Mouse (Mus musculus) CH12.LX (cell line): ENCODE data around the gene Hrh3. TPM values are rescaled to one million over a fixed set of nuclear protein-coding genes. Genes with fewer than 3 reads are reported as not detected.

Experiments used
- DNase-seq: peaks from one replicate; pipeline ENCODE4 v3.0.0-alpha.2; 2013; ENCODE audit errors: extremely low read depth
- H3K27ac ChIP-seq: 2 replicates; pipeline ENCODE4 v1.5.1; 2012; ENCODE audit warnings: low read depth, mild to moderate bottlenecking, control low read depth, moderate library complexity; ENCODE audit not compliant: insufficient read depth
- H3K27me3 ChIP-seq: replicated peaks from 2 replicates; pipeline ENCODE3; 2012; ENCODE audit warnings: inconsistent platforms
- H3K36me3 ChIP-seq, 2 experiments: replicated peaks in 1 of 2; 2 replicates each; pipeline versions ENCODE3 to v1.6.1; 2012; ENCODE audit warnings: inconsistent platforms in 1 of 2, low read length in 1 of 2, mild to moderate bottlenecking in 1 of 2, mixed read lengths in 1 of 2, moderate library complexity in 1 of 2; ENCODE audit not compliant: control insufficient read depth in 1 of 2, insufficient read depth in 1 of 2
- H3K4me1 ChIP-seq, 2 experiments: 2 replicates each; pipeline ENCODE4 v1.6.1; 2012; ENCODE audit warnings: inconsistent platforms in 1 of 2, moderate library complexity in 1 of 2; ENCODE audit not compliant: insufficient read depth in 2 of 2, control insufficient read depth in 1 of 2
- H3K4me2 ChIP-seq: 2 replicates; pipeline ENCODE4 v1.6.1; 2012; ENCODE audit warnings: low read depth, mild to moderate bottlenecking, control low read depth; ENCODE audit not compliant: poor library complexity, insufficient read depth, severe bottlenecking
- H3K4me3 ChIP-seq, 3 experiments: fragments of 150-350 bp in 1 of 3; sonication (generic) in 1 of 3; replicated peaks in 1 of 3; 2 replicates each; pipeline versions ENCODE3 to v1.5.1; 2011 to 2012; ENCODE audit warnings: low read depth in 2 of 3, low read length in 2 of 3, mild to moderate bottlenecking in 2 of 3, moderate library complexity in 2 of 3, control low read depth in 1 of 3, improper control_type of control experiment in 1 of 3, inconsistent platforms in 1 of 3, mixed read lengths in 1 of 3; ENCODE audit not compliant: poor library complexity in 1 of 3
- H3K79me2 ChIP-seq: replicated peaks from 2 replicates; pipeline ENCODE4 v1.6.1; 2012; ENCODE audit warnings: mild to moderate bottlenecking, moderate library complexity; ENCODE audit not compliant: control insufficient read depth, poor library complexity, insufficient read depth, severe bottlenecking; ENCODE audit errors: extremely low read depth
- H3K9ac ChIP-seq: 2 replicates; pipeline ENCODE4 v1.6.1; 2012; ENCODE audit warnings: low read depth, mild to moderate bottlenecking, control low read depth, moderate library complexity; ENCODE audit not compliant: insufficient read depth
- H3K9me3 ChIP-seq: replicated peaks from 2 replicates; pipeline ENCODE3; 2012; ENCODE audit warnings: low read length, inconsistent platforms, mixed read lengths
- CHD1 ChIP-seq: IDR thresholded peaks from 2 replicates; pipeline ENCODE4 v1.6.1; 2012; ENCODE audit warnings: low read depth, low read length, improper control_type of control experiment, inconsistent platforms
- E2F4 ChIP-seq: IDR thresholded peaks from 2 replicates; pipeline ENCODE4 v1.6.1; 2011; ENCODE audit warnings: low read depth, low read length, improper control_type of control experiment; ENCODE audit not compliant: insufficient replicate concordance
- ETS1 ChIP-seq: conservative IDR thresholded peaks from 2 replicates; pipeline ENCODE4 v1.6.1; 2012; ENCODE audit warnings: low read depth, mild to moderate bottlenecking, inconsistent platforms, low read length, improper control_type of control experiment, moderate library complexity
- GABPA ChIP-seq: IDR thresholded peaks from 2 replicates; pipeline ENCODE4 v1.6.1; 2012; ENCODE audit warnings: low read depth, low read length, improper control_type of control experiment, inconsistent platforms; ENCODE audit not compliant: insufficient replicate concordance
- IRF4 ChIP-seq: IDR thresholded peaks from 2 replicates; pipeline ENCODE4 v1.6.1; 2014; ENCODE audit warnings: low read depth, mild to moderate bottlenecking, inconsistent platforms, low read length, improper control_type of control experiment
- JUN ChIP-seq: IDR thresholded peaks from 2 replicates; pipeline ENCODE4 v1.6.1; 2011; ENCODE audit warnings: low read depth, mild to moderate bottlenecking, low read length, improper control_type of control experiment, moderate library complexity; ENCODE audit not compliant: insufficient read depth
- JUND ChIP-seq: conservative IDR thresholded peaks from 2 replicates; pipeline ENCODE4 v1.6.1; 2011; ENCODE audit warnings: low read depth, low read length, improper control_type of control experiment
- KAT2A ChIP-seq: IDR thresholded peaks from 2 replicates; pipeline ENCODE4 v1.6.1; 2012; ENCODE audit warnings: low read length, improper control_type of control experiment, inconsistent platforms; ENCODE audit not compliant: insufficient replicate concordance
- MAFK ChIP-seq: IDR thresholded peaks from 2 replicates; pipeline ENCODE4 v1.6.1; 2011; ENCODE audit warnings: low read length, improper control_type of control experiment; ENCODE audit not compliant: insufficient replicate concordance
- MEF2A ChIP-seq: IDR thresholded peaks from 2 replicates; pipeline ENCODE4 v1.6.1; 2014; ENCODE audit warnings: low read depth, mild to moderate bottlenecking, inconsistent platforms, low read length, improper control_type of control experiment, borderline replicate concordance
- MYC ChIP-seq: IDR thresholded peaks from 2 replicates; pipeline ENCODE4 v1.6.1; 2011; ENCODE audit warnings: low read depth, mild to moderate bottlenecking, improper control_type of control experiment, low read length
- PAX5 ChIP-seq: IDR thresholded peaks from 2 replicates; pipeline ENCODE4 v1.6.1; 2012; ENCODE audit warnings: low read length, inconsistent platforms, mixed read lengths
- POLR2AphosphoS2 ChIP-seq: IDR thresholded peaks from 2 replicates; pipeline ENCODE4 v1.6.1; 2011; ENCODE audit warnings: low read depth, low read length, improper control_type of control experiment
- RCOR1 ChIP-seq: conservative IDR thresholded peaks from 2 replicates; pipeline ENCODE4 v1.6.1; 2012; ENCODE audit warnings: low read depth, mild to moderate bottlenecking, inconsistent platforms, low read length, improper control_type of control experiment
- SMC3 ChIP-seq: IDR thresholded peaks from 2 replicates; pipeline ENCODE4 v1.6.1; 2011; ENCODE audit warnings: low read depth, low read length, improper control_type of control experiment
- TBP ChIP-seq: conservative IDR thresholded peaks from 2 replicates; pipeline ENCODE4 v1.6.1; 2011; ENCODE audit warnings: low read depth, low read length, improper control_type of control experiment
- UBTF ChIP-seq: IDR thresholded peaks from 2 replicates; pipeline ENCODE4 v1.6.1; 2012; ENCODE audit warnings: low read depth, mild to moderate bottlenecking, inconsistent platforms, low read length, improper control_type of control experiment, moderate library complexity
- ZKSCAN1 ChIP-seq: IDR thresholded peaks from 2 replicates; pipeline ENCODE4 v1.6.1; 2012; ENCODE audit warnings: low read depth, inconsistent platforms, low read length, improper control_type of control experiment, borderline replicate concordance
- dilution Hi-C: fragments of 300-500 bp; cut with MboI; formaldehyde crosslinking; loops from 2 replicates; pipeline ENCODE4 v1.14.3; 2020; ENCODE audit warnings: low sequenced_read_pairs; ENCODE audit not compliant: extremely low pct_unique_long_range_greater_than_20kb, extremely low pct_ligation_motif_present
- in situ Hi-C: fragments of 300-500 bp; cut with MboI; formaldehyde crosslinking; loops from 3 replicates; pipeline ENCODE4 v1.14.3; 2019; ENCODE audit warnings: low sequenced_read_pairs, low pct_ligation_motif_present, low pct_unique_long_range_greater_than_20kb, mixed read lengths
- polyA plus RNA-seq: library from polyadenylated mRNA; unstranded; fragments of >175 nt; gene quantifications from 2 replicates; pipeline ENCODE4 v1.2.1, GENCODE M21; 2012; ENCODE audit warnings: low read depth; ENCODE audit not compliant: insufficient read length
- total RNA-seq, 2 experiments: library from RNA; depleted of rRNA; stranded (reverse); fragments of 300-350 nt in 1 of 2; fragments of >200 nt in 1 of 2; gene quantifications; 2 replicates each; pipeline ENCODE4 v1.2.3; 2012 to 2014

Hrh3 gene
- total and polyA plus RNA-seq, 3 experiments = not detected

DNA sequence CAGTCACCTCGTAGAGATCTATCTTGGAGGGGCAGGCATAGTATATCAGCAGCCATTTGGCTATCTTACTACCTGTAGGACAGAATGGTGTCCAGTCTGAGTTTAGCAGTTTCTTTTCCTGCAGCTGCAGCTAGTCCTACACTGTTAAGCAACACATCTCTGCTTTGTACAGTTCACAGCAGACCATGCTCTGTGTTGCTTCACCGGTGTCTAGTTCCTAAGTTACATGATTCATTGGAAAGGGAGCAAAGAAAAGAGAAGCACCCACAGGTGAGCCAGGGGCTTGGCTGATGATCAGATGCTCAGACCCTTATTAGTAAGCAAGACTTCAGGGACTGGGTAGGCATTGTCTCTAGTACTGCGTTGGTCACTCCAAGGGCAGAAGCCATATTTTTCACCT is 29.6 kb upstream of the Hrh3 start:
- no peak overlapping the region for H3K27ac ChIP-seq
- H3K4me3 ChIP-seq = no peak overlapping the region
- DNase-seq = no peak
- H3K4me2 ChIP-seq = no peak overlapping the region
- in situ Hi-C loops (no loop called here), dilution Hi-C loops (no loop called here)
- peaks cover 7 to 23% of the 10 kb centered on the region in 2 experiments for H3K36me3 ChIP-seq
- H3K27me3 ChIP-seq = no peaks in the 10 kb centered on the region
- H3K9ac ChIP-seq = no peak overlapping the region
- no peaks in the 10 kb centered on the region; a peak in 1 of 4 replicates for H3K4me1 ChIP-seq
- H3K9me3 ChIP-seq = no peaks in the 10 kb centered on the region
- H3K79me2 ChIP-seq = no peaks in the 10 kb centered on the region
- TF ChIP-seq IRF4 (no peak), KAT2A (no peak), ETS1 (no peak), GABPA (no peak), RCOR1 (no peak), ZKSCAN1 (no peak), CHD1 (no peak), UBTF (no peak), E2F4 (no peak), SMC3 (no peak)

DNA sequence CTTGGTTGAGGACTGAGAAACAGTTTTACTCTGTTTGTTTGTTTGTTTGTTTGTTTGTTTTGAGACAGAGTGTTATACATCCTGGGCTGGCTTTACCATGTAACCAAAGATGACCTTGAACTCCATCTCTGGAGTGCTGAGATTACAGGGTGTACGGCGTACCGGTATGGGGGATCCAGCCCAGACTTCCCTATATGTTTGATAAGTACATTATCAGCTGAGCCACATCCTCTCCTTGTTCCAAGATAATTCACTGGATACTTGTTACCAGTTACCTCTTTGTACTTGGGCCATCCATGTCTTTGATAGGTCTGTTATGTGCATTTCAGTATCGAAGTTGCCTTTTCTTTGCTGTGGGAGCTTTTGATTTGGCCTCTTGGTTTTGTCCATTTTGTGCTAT is 28.9 kb upstream of the Hrh3 start:
- Histone ChIP-seq H3K79me2 (no peaks in the 10 kb centered on the region), H3K27ac (no peak overlapping the region), H3K4me1 (no peaks in the 10 kb centered on the region; a peak in 1 of 4 replicates), H3K9me3 (no peaks in the 10 kb centered on the region), H3K4me2 (no peak overlapping the region), H3K4me3 (no peak overlapping the region), H3K9ac (no peak overlapping the region), H3K36me3 (peaks cover under 1 to 16% of the 10 kb centered on the region in 2 experiments), H3K27me3 (no peaks in the 10 kb centered on the region)
- no peak for DNase-seq
- TF ChIP-seq JUND = no peak
- no peak for TF ChIP-seq MAFK
- no peak for TF ChIP-seq MEF2A
- no peak for TF ChIP-seq POLR2AphosphoS2
- no peak for TF ChIP-seq PAX5
- no peak for TF ChIP-seq ZKSCAN1
- no peak for TF ChIP-seq MYC
- no peak for TF ChIP-seq JUN
- TF ChIP-seq TBP = no peak
- no peak for TF ChIP-seq UBTF
- TF ChIP-seq, all 38 proteins: peak for 0
- dilution Hi-C loops (no loop called here), in situ Hi-C loops (no loop called here)
